Mouse (Mus musculus) kidney, postnatal 0 days (tissue): ENCODE measurements around the gene Pcgf3. TPM values are rescaled to one million over a fixed set of nuclear protein-coding genes. Genes with fewer than 3 reads are reported as not detected.

Experiments
- ATAC-seq: fragments of 200-750 bp; cut with Nextera tagmentation; replicated peaks from 2 replicates; pipeline ENCODE4 v1.8.0; 2017; ENCODE audit warnings: low read depth, moderate number of reproducible peaks, moderate TSS enrichment, moderate library complexity; ENCODE audit not compliant: low FRiP score
- DNase-seq: peaks from one replicate; pipeline ENCODE4 v3.0.0-alpha.2; 2016; ENCODE audit warnings: low spot score
- H3K27ac ChIP-seq: fragments of 300-500 bp; sonication (generic); 2 replicates; pipeline ENCODE4 v1.5.1; 2014; ENCODE audit warnings: mild to moderate bottlenecking
- H3K27me3 ChIP-seq: fragments of 300-500 bp; sonication (generic); 2 replicates; pipeline ENCODE4 v1.6.1; 2014; ENCODE audit warnings: low read length, mixed read lengths; ENCODE audit not compliant: insufficient read depth
- H3K36me3 ChIP-seq: fragments of 300-500 bp; sonication (generic); 2 replicates; pipeline ENCODE4 v1.6.1; 2014; ENCODE audit warnings: low read length, mixed read lengths; ENCODE audit not compliant: insufficient read depth
- H3K4me1 ChIP-seq: fragments of 300-500 bp; sonication (generic); replicated peaks from 2 replicates; pipeline ENCODE4 v1.6.1; 2014; ENCODE audit warnings: antibody characterized with exemption, low read length, mixed read lengths; ENCODE audit not compliant: insufficient read depth
- H3K4me2 ChIP-seq: fragments of 300-500 bp; sonication (generic); 2 replicates; pipeline ENCODE4 v1.6.1; 2014; ENCODE audit warnings: mild to moderate bottlenecking, low read length, moderate library complexity, mixed read lengths
- H3K4me3 ChIP-seq: fragments of 300-500 bp; sonication (generic); replicated peaks from 2 replicates; pipeline ENCODE4 v1.5.1; 2014; ENCODE audit warnings: low read depth, low read length
- H3K9ac ChIP-seq: fragments of 300-500 bp; sonication (generic); 2 replicates; pipeline ENCODE4 v1.6.1; 2014; ENCODE audit warnings: low read depth, low read length
- H3K9me3 ChIP-seq: fragments of 300-500 bp; sonication (generic); replicated peaks from 2 replicates; pipeline ENCODE4 v1.6.1; 2016; ENCODE audit warnings: low read length, inconsistent platforms, mixed read lengths
- CTCF ChIP-seq: IDR thresholded peaks from 2 replicates; pipeline ENCODE4 v1.5.1; 2016; ENCODE audit warnings: antibody characterized with exemption, low read depth, mild to moderate bottlenecking, moderate library complexity
- WGBS: fragments of 180-500 bp; shearing (Covaris S2); extraction: QIAGEN DNeasy Blood & Tissue Kit; methylation state at CpG from one replicate; pipeline ENCODE4 v1.1.7; 2014; 5-methylcytosine and 5-hydroxymethylcytosine counted together
- polyA plus RNA-seq: library from polyadenylated mRNA; unstranded; fragments of >200 nt; fragmentation: Nextera tagmentation; extraction: Ambion mirVana; gene quantifications from 2 replicates; pipeline ENCODE4 v1.2.1, GENCODE M21; 2015

Pcgf3 gene
- polyA plus RNA-seq, 1 experiment from 2014 or later, result 12.5 TPM

GRCm38 (mm10) chr5:108518106-108518885 lies 57.3 kb downstream of the Pcgf3 start:
- 71% methylated on average over 9 of the region's 9 CpGs for WGBS

DNA sequence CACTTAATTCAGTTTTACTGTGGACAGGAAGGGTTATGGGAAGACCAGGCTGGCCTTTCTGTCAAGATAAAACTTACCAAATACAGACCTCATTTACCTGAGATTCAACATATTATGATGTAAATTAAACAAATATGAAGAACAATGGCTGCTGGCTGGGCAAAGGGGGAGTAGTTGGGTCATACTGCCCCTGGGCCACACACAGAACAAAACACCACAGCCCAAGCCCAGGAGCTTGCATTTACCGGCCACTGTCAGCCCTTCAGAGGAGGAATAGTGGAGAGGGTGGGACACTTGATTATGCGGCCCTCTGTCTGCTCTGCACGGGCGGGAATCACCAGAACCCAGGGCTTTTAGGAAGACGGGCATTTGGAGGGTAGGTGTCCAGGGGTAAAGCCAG lies 57.9 kb downstream of the Pcgf3 start:
- TF ChIP-seq CTCF, result no peak
- Histone ChIP-seq H3K4me1 (no peaks in the 10 kb centered on the region), H3K27ac (no peak overlapping the region), H3K4me3 (no peak overlapping the region), H3K27me3 (no peaks in the 10 kb centered on the region), H3K9me3 (no peaks in the 10 kb centered on the region), H3K4me2 (no peak overlapping the region), H3K36me3 (no peaks in the 10 kb centered on the region), H3K9ac (no peak overlapping the region)
- ATAC-seq, result no peak
- 72% methylated on average over 5 of the region's 5 CpGs for WGBS
- DNase-seq, result no peak

More at GRCm38 (mm10) chr5:108518106-108518885, 57.3 kb downstream of the Pcgf3 start:
- no peak overlapping the region for H3K27ac ChIP-seq
- TF ChIP-seq CTCF, result no peak
- no peaks in the 10 kb centered on the region for H3K27me3 ChIP-seq
- H3K9me3 ChIP-seq, result no peaks in the 10 kb centered on the region
- H3K4me2 ChIP-seq, result no peak overlapping the region
- no peak overlapping the region for H3K9ac ChIP-seq
- no peak overlapping the region for H3K4me3 ChIP-seq
- no peaks in the 10 kb centered on the region for H3K36me3 ChIP-seq
- H3K4me1 ChIP-seq, result no peaks in the 10 kb centered on the region
- DNase-seq, result no peak
- ATAC-seq, result no peak

- H3K27me3 ChIP-seq, result no peaks in the 10 kb centered on the region
- no peak overlapping the region for H3K9ac ChIP-seq
- ATAC-seq, result no peak
- no peaks in the 10 kb centered on the region for H3K4me1 ChIP-seq
- WGBS, result 76% methylated on average over 7 of the region's 7 CpGs
- H3K4me3 ChIP-seq, result no peak overlapping the region
- no peak overlapping the region for H3K27ac ChIP-seq
- no peak overlapping the region for H3K4me2 ChIP-seq
- no peak for TF ChIP-seq CTCF
- no peak for DNase-seq
- H3K9me3 ChIP-seq, result no peaks in the 10 kb centered on the region
- no peaks in the 10 kb centered on the region for H3K36me3 ChIP-seq
These were observed 59.1 kb downstream of the Pcgf3 start for GRCm38 (mm10) chr5:108520153-108520552.

- DNase-seq, result no peak
- TF ChIP-seq CTCF, result no peak
- H3K4me3 ChIP-seq, result no peak overlapping the region
- 41% methylated on average over 2 of the region's 2 CpGs for WGBS
- no peak overlapping the region for H3K9ac ChIP-seq
- H3K27me3 ChIP-seq, result no peaks in the 10 kb centered on the region
- H3K27ac ChIP-seq, result no peak overlapping the region
- H3K4me2 ChIP-seq, result no peak overlapping the region
- no peak for ATAC-seq
- H3K4me1 ChIP-seq, result no peaks in the 10 kb centered on the region
- no peaks in the 10 kb centered on the region for H3K36me3 ChIP-seq
- no peaks in the 10 kb centered on the region for H3K9me3 ChIP-seq
These were observed 60.0 kb downstream of the Pcgf3 start for GRCm38 (mm10) chr5:108521016-108521415.

DNA sequence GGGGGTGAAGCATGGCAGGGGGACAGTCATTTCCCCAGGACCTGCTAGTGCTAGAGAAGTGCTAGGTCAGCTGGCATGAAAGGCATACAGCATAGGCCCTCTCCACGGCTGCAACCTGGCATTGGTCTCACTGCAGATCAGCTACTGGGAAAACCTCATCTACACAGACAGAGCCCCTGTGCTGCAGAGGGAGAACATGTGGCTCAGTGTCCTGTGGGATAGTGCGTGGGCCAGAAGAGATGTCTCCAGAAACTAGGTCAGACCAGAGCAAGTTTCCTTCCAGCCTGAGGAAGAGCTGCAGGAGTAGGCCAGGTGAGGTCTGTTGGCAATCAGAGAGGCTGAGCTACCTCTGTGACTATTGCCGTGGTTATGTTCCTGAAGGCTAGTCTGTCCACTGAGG lies 60.9 kb downstream of the Pcgf3 start:
- Histone ChIP-seq H3K4me2 (no peak overlapping the region), H3K9me3 (no peaks in the 10 kb centered on the region), H3K36me3 (no peaks in the 10 kb centered on the region), H3K27ac (no peak overlapping the region), H3K9ac (no peak overlapping the region), H3K27me3 (no peaks in the 10 kb centered on the region), H3K4me3 (no peak overlapping the region), H3K4me1 (no peaks in the 10 kb centered on the region)
- ATAC-seq, result no peak
- TF ChIP-seq CTCF, result no peak
- DNase-seq, result no peak
- WGBS, result 73% methylated on average over 3 of the region's 3 CpGs

DNA sequence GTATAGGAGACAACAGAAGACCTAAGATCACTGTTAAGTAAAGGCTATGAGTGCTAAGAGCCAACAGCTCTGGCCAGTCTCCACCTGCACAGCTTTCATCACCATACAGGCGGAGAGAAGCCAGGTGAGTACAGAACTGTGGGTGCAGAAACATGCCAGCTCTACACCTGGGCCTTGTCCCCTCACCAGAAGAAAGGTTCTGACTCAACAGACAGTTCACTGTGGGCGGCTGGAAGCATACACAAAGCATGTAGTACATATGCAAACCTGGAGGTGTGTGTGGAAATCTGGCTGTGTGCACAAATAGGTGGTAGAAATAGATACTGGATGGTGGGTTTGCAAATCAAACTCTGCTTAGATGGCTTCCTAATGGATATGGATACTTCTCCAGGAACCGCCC lies 61.6 kb downstream of the Pcgf3 start:
- no peak overlapping the region for H3K4me3 ChIP-seq
- no peaks in the 10 kb centered on the region for H3K4me1 ChIP-seq
- H3K27me3 ChIP-seq, result no peaks in the 10 kb centered on the region
- no peak overlapping the region for H3K27ac ChIP-seq
- ATAC-seq, result no peak
- no peak for DNase-seq
- no peak overlapping the region for H3K9ac ChIP-seq
- H3K36me3 ChIP-seq, result no peaks in the 10 kb centered on the region
- no peak for TF ChIP-seq CTCF
- 89% methylated on average over 3 of the region's 3 CpGs for WGBS
- H3K4me2 ChIP-seq, result no peak overlapping the region
- no peaks in the 10 kb centered on the region for H3K9me3 ChIP-seq

- Histone ChIP-seq H3K27me3 (no peaks in the 10 kb centered on the region), H3K36me3 (no peaks in the 10 kb centered on the region), H3K4me3 (no peak overlapping the region), H3K9ac (no peak overlapping the region), H3K27ac (no peak overlapping the region), H3K4me2 (no peak overlapping the region), H3K4me1 (no peaks in the 10 kb centered on the region), H3K9me3 (no peaks in the 10 kb centered on the region)
- 94% methylated on average over 2 of the region's 2 CpGs for WGBS
- no peak for TF ChIP-seq CTCF
- DNase-seq (no peak), ATAC-seq (no peak)
These were observed 73.2 kb downstream of the Pcgf3 start for GRCm38 (mm10) chr5:108534188-108534587.
